Mouse (Mus musculus) liver (tissue): ENCODE results near the gene Dnmt3b.
A peak's percentile ranks its signal among the peaks of the same experiment; 100 is the strongest.

Source experiments
- DNase-seq: peaks from one replicate; pipeline ENCODE4 v3.0.0-alpha.2; 2020; ENCODE audit warnings: mixed read lengths

Gene Dnmt3b

DNA sequence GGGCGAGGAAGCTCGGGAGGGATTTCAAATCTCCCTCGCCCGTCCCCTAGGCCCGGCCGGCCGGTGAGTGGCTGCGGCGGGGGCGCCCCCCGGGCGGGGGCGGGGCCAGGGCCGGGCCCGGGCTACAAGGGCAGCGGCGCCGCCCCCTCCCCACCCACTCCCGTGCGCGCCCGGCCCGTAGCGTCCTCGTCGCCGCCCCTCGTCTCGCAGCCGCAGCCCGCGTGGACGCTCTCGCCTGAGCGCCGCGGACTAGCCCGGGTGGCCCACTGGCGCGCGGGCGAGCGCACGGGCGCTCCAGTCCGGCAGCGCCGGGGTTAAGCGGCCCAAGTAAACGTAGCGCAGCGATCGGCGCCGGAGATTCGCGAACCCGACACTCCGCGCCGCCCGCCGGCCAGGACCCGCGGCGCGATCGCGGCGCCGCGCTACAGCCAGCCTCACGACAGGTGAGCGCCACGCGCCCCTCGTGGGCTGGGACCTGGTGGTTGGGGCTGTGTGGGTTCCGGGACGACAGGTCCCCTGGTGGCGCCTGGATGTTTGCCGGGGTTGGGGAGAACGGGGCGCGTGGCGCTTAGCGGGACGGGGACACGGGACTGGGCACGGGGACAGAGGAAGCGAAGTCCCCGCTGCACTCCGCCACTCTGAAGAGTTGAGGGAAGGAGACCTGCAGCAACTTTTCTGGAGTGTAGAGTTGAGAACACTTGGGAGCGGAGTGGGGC, at the start of gene Dnmt3b:
Gene Dnmt3b (plus strand): TSS at position 153 of the 716 bp plus-strand sequence.
- DNase-seq: peak; percentile 61

DNA sequence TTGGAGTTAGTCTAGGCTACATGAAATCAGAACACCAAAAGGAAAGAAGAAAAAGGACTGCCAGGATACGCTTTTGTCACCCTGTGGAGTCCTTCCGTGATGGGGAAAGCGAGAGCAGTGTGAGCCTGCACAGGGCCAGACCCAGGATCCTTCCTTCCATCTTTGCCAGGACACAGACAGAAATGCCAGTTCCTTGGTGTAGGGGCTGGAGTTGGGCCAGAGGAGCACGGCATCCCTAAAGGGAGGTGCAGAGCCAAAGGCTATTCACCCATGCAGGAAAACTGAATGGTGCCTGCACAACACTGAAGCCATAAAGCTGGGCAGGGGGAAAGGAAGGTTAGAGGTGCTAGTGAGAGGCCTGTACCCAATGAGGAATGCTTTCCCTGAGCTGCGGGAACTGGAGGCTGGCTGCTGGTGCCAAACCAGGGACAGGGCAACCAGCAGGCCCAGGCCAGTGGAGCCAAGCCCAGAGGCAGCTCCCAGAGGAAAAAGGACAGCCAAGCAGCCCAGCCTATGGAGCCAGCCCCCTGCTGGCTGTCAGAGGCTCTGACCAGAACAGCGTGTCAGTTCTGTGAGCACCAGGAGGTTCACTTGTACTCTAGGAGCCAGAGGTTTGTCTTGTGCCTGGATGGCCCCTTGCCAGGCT, 49.1 kb upstream of the Dnmt3b start:
- DNase-seq: peak; percentile 40

- DNase-seq: peak; percentile 87
Observed at GRCm38 (mm10) chr2:153600667-153601648, 48.3 kb upstream of the Dnmt3b start.

- DNase-seq: peak; percentile 43
Observed at GRCm38 (mm10) chr2:153603724-153604123, 45.5 kb upstream of the Dnmt3b start.

GRCm38 (mm10) chr2:153606421-153606820, 42.8 kb upstream of the Dnmt3b start:
- DNase-seq: peak; percentile 52

DNA sequence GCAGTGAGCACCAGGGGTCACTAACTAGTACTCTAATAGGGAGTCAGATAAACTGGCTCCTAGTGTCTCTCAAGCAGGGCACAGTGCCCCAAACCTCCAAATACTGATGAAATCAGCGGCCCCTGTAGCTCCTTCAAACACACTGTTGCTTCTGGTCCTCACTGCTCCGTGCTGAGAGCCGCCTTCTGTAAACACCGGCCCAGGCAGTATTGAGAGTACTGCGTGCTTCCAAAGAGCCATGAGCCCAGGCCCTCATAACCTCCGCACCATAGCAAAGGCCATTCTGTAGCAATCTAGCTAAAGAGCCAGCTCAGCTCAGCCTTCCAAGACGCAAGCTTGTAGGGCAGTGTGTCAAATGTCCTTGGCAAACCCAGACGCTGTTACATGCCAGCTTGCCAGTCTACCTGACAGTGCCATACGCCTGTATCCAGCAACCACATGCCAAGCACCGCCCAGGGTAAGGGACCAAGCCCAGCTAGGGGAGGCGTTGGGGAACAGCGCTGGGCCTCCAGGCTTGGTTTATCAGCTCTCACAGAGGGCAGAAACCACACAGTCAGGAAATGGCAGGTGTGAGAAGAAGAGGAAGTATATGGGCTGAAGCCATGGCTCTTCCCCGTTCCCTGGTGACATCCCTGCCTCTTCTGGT, 41.3 kb upstream of the Dnmt3b start:
- peak; percentile 90 for DNase-seq

DNA sequence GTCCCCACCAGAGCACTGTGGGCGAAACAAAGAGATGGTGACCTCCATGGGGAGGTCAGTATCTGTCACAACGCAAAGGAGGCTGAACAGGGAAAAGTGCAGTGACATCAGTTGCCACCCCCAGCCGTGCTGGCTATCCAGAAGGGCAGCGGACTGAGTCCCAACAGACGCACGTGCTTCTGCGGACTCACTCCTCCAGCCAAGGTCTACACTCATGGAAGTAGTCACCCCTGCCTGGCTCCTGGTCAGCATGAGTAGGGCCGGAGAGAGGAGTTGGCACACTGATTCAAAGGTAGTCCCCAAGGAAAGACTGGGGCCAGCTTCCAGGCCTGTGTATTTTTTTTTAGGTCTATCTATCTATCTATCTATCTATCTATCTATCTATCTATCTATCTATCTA, 40.2 kb upstream of the Dnmt3b start:
- no peak for DNase-seq

- DNase-seq: peak; percentile 87
Observed at GRCm38 (mm10) chr2:153609548-153609947, 39.7 kb upstream of the Dnmt3b start.

DNA sequence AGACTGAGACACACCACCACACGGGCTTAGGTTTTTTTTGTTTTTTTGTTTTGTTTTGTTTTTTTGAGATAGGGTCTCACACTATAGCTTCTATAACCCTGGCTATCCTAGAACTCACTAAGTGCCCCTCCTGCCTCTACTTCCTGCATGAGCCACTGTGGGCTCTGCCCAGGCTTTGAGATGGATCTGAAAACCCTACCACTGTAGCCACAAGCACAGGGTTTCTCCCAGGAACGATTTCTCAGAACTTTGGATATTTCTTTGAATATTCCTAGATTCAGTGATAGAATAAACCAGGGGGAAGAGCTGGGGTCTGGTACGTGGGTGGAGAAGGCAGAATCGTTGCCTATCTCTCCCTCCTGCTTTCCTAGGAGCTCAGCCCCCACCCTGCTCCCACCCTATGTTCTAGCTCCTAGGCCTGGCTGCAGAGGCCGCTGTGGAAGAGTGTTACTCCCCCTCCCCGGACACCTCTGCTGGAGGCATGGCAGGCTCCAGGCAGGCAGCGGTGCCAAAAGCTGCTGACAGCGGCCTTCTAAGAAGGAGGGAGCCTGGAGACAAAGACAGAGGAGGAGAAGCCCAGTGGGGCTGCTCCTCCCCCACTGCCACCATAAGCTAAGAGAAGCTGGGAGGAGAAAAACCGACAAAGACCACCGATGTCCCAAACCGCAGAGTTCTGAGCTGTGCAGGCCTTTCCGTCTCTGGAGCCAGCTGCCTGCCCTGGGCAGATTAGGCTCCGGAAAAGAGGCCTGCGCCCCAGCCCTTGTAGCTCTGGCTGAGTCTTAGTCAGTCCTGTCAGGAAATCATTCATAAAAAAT, 38.6 kb upstream of the Dnmt3b start:
- peak; percentile 75 for DNase-seq

GRCm38 (mm10) chr2:153611241-153611630, 38.0 kb upstream of the Dnmt3b start:
- DNase-seq: no peak

- no peak for DNase-seq
Observed at GRCm38 (mm10) chr2:153611743-153612142, 37.5 kb upstream of the Dnmt3b start.

DNA sequence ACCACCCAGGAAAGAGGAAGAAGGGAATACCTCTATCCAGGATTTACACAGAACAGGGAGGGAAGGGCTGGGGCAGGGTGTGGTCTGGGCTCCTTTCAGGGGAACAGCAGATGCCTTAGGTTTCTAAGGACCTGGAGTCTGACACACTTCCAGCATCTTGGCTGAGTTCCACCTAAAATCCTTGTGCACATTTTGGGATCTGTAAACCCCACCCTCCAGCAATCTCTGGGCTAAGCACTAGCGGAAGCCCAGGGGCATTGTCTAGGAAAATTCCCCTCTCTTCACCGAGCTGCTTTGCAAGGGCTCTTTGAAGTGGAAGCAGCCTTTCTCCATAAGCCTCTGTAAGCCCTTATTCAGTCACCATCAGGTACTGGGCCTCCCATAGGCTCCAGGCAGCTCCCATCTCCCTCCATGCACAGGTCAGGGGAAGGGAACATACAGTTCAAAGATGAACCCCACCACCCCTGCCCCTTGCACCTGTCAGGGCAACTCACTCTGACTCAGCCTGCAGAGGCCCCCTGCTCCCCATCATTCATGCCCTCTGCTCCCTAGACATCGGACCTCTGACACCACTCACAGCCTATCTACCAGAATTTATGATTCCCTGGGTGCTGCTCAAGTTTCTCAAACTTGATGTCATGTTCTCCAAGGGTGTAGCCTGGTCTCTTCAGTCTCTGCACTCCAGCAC, 36.5 kb upstream of the Dnmt3b start:
- DNase-seq: no peak

DNA sequence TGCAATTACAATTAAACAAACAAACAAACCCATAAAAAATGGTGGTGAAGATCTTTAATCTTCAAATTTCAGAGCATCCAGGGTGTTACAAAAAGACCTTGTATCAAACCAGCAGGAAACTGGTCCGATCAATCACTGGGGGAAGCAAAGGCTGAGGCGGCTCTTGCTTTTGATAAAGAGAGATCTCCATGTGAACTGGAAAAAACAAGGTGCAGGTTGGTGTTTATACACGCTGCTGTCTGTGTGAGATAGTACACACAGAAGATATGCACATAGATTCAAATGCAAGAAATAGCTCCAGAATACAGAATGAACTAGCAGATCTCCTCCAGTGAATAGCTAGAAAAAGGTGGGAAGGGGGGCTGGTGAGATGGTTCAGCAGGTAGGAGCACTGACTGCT, 32.4 kb upstream of the Dnmt3b start:
- no peak for DNase-seq

DNA sequence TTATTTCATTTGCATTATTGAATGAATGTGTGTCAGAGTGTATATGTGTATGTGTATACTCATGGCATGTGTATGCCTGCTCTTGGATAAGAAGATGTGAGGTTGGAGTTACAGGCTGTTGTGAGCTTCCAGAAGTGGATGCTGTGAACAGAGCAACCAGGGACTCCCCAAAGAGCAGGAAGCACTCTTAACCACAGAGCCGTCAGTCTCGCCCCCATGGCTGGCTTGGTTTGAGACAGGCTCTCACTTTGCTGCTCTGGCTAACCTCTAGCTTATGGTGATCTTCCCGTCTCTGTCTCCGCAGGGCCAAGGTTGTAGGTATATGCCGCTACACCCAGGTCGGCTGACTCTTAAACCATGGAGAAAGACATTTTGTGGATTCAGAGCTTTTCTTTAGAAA, 30.8 kb upstream of the Dnmt3b start:
- no peak for DNase-seq

- no peak for DNase-seq
Observed at GRCm38 (mm10) chr2:153618889-153619288, 30.4 kb upstream of the Dnmt3b start.

DNA sequence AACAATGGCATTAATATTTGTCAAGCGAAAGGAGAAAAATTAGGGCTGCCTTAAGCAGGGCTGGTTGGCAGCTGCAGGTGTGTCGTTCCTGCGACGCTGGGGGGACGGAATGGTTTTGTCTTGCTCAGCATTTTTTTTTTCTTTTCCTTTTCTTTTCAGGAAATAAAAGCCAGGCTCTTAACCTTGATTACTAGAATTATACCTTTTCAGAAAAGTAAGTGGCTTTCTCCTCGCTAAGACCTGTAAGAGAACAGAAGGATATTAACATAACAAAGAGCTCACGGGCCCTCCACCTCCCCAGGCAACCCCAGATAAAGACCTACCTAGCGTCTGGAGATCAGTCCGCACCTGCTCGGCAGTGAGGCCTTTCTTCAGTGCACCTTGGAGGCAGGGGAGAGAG, 26.8 kb upstream of the Dnmt3b start:
- DNase-seq: no peak

DNA sequence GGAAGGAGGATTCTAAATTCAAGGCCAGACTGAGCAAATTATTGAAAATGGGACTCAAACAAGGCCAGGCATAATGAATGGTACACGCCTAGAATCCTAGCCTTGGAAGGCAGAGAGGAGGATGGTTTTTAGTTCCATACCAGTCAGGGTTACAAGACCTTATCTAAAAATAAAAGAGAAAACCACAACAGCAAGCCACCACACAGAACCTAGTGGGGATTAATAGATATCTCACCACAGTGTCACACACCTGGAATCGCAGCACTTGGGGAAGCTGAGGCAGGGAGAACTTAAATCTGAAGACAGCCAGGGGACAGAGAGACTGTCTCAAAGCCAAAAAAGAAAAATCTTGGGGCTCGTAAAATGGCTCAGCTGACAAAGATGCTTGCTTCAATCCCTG, 18.3 kb upstream of the Dnmt3b start:
- no peak for DNase-seq

GRCm38 (mm10) chr2:153631976-153632870, 17.0 kb upstream of the Dnmt3b start, which contains the start of gene Commd7:
TSS of gene Commd7 (minus strand) at chr2:153632781.
- peak; percentile 85 for DNase-seq

- DNase-seq: no peak
Observed at GRCm38 (mm10) chr2:153632871-153633226, 16.4 kb upstream of the Dnmt3b start.

DNA sequence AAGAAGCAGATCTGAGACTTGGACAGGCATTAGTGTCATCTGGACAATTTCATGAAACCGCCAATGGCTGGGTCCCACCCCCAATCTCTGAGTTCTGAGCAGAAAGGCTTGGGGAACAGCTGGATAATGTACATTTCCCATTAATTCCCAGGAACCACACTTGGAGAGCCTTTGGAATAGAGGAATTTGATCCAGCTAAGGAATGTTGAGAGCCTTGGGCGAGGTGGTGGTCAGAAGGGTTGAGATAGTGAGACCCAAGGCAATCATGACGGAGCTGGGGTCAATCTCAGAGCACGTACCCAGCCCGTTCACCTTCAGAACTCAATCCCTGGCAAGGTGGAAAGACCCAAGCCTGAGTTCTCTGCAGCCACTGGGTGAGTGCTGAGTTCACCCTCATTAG, 16.0 kb upstream of the Dnmt3b start:
- no peak for DNase-seq
